Mouse (Mus musculus): ENCODE data around the gene Tert.

Tert gene

GRCm38 (mm10) chr13:73626745-73627549, at the start of gene Tert:
Gene Tert, plus strand, starts transcription at chr13:73626911.
- DNase-seq (ENCODE audit: inconsistent ontology term), result peak; percentile 40

- DNase-seq (ENCODE audit: inconsistent ontology term), result no peak
These were observed 49.4 kb upstream of the Tert start for GRCm38 (mm10) chr13:73577277-73577676.

- no peak for DNase-seq (ENCODE audit: inconsistent ontology term)
These were observed 35.2 kb upstream of the Tert start for GRCm38 (mm10) chr13:73591488-73591887.

- DNase-seq (ENCODE audit: inconsistent ontology term), result no peak
These were observed 34.2 kb upstream of the Tert start for GRCm38 (mm10) chr13:73592546-73592945.

- no peak for DNase-seq (ENCODE audit: inconsistent ontology term)
These were observed 30.4 kb upstream of the Tert start for GRCm38 (mm10) chr13:73596276-73596675.

- DNase-seq (ENCODE audit: inconsistent ontology term), result no peak
These were observed 26.5 kb upstream of the Tert start for GRCm38 (mm10) chr13:73600217-73600616.

GRCm38 (mm10) chr13:73603046-73603445, 23.7 kb upstream of the Tert start:
- DNase-seq (ENCODE audit: inconsistent ontology term), result no peak

- peak; percentile 97 for DNase-seq (ENCODE audit: inconsistent ontology term)
These were observed 23.1 kb upstream of the Tert start, which contains the start of gene Clptm1l for GRCm38 (mm10) chr13:73603522-73604155. Gene Clptm1l, plus strand, starts transcription at chr13:73604006.

GRCm38 (mm10) chr13:73604156-73604957, 22.4 kb upstream of the Tert start:
- DNase-seq (ENCODE audit: inconsistent ontology term), result peak; percentile 33

- no peak for DNase-seq (ENCODE audit: inconsistent ontology term)
These were observed 8.3 kb upstream of the Tert start for GRCm38 (mm10) chr13:73618406-73618805.

- DNase-seq (ENCODE audit: inconsistent ontology term), result no peak
These were observed 6.1 kb upstream of the Tert start for GRCm38 (mm10) chr13:73620637-73621036.

- DNase-seq (ENCODE audit: inconsistent ontology term), result no peak
These were observed 334 bp upstream of the Tert start for GRCm38 (mm10) chr13:73626410-73626744.

- DNase-seq (ENCODE audit: inconsistent ontology term), result peak; percentile 17
These were observed 1.9 kb downstream of the Tert start for GRCm38 (mm10) chr13:73628586-73629113.

- DNase-seq (ENCODE audit: inconsistent ontology term), result no peak
These were observed 5.1 kb downstream of the Tert start for GRCm38 (mm10) chr13:73631837-73632236.

- no peak for DNase-seq (ENCODE audit: inconsistent ontology term)
These were observed 11.1 kb downstream of the Tert start for GRCm38 (mm10) chr13:73637826-73638225.

GRCm38 (mm10) chr13:73641296-73641695, 14.6 kb downstream of the Tert start:
- DNase-seq (ENCODE audit: inconsistent ontology term), result no peak

- peak; percentile 40 for DNase-seq (ENCODE audit: inconsistent ontology term)
These were observed 19.8 kb downstream of the Tert start for GRCm38 (mm10) chr13:73646397-73647087.

- DNase-seq (ENCODE audit: inconsistent ontology term), result no peak
These were observed 26.6 kb downstream of the Tert start for GRCm38 (mm10) chr13:73653266-73653665.

GRCm38 (mm10) chr13:73654976-73655375, 28.3 kb downstream of the Tert start:
- no peak for DNase-seq (ENCODE audit: inconsistent ontology term)

- DNase-seq (ENCODE audit: inconsistent ontology term), result no peak
These were observed 32.2 kb downstream of the Tert start for GRCm38 (mm10) chr13:73658953-73659352.

GRCm38 (mm10) chr13:73660163-73660695, 33.5 kb downstream of the Tert start:
- no peak for DNase-seq (ENCODE audit: inconsistent ontology term)

All from Muller cell, postnatal 12 days (primary cell).